Mouse (Mus musculus) cerebellum, adult 18-20 months (tissue): ENCODE measurements at regions not wholly inside any gene's neighbourhood (a gene's known extent, or its start where the extent isn't known, plus 50 kb on each side); places are given as distances from the start of the nearest gene placed in this dataset.
A peak's percentile ranks its signal among the peaks of the same experiment; 100 is the strongest.

Source experiments
- DNase-seq, 2 experiments: peaks; one replicate each; pipeline ENCODE4 v3.0.0; 2021

- no peak for DNase-seq
Observed at GRCm38 (mm10) chr1:57201274-57201673, 176.1 kb upstream of the 1700066M21Rik start.

GRCm38 (mm10) chr1:57204331-57204730 is 173.1 kb upstream of the 1700066M21Rik start:
- no peak for DNase-seq

DNA sequence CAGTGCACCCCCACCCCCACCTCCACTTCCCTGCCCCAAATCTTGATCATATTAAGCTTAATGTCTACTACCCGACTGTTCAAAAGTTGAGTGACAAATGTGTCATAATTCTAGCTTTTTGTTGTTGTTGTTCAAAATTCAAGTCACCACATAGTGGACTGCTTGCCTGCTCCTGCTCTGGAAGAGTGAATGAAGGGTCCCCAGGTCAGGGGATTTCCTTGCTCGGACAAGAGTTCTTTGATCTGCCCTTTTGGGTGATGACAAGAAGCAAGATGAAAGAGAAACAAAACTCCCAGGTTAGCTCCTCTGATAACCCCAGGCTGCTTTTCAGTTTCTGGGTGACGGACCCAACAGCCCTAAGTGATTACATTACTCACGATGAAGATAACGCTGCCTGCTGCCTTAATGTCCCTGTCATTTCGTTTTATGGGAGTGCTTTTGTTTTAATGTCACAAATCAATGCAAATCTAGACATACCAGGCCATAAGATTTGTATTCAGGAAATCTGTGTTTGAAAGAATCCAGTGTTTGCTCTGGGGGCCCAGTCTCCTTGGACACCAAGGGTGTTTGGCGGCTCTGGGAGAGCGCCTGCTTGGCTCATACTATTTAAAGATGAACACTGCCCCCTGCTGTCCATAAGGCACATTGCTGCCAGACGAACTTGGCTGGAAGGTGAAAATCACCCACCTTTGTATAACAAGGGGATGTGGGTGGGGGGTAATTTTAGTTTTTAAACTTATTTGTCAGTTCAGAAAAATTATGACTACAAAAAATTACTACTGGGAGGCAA is 172.0 kb upstream of the 1700066M21Rik start:
- peak; percentile 53 to 63 for DNase-seq

GRCm38 (mm10) chr1:57206496-57206895 is 170.9 kb upstream of the 1700066M21Rik start:
- DNase-seq = no peak

- DNase-seq = no peak
Observed at GRCm38 (mm10) chr1:57206944-57207343, 170.5 kb upstream of the 1700066M21Rik start.

- no peak for DNase-seq
Observed at GRCm38 (mm10) chr1:57208415-57208814, 169.0 kb upstream of the 1700066M21Rik start.

- no peak for DNase-seq
Observed at GRCm38 (mm10) chr1:57209281-57209680, 168.1 kb upstream of the 1700066M21Rik start.

GRCm38 (mm10) chr1:57211046-57211445 is 166.4 kb upstream of the 1700066M21Rik start:
- DNase-seq = no peak

DNA sequence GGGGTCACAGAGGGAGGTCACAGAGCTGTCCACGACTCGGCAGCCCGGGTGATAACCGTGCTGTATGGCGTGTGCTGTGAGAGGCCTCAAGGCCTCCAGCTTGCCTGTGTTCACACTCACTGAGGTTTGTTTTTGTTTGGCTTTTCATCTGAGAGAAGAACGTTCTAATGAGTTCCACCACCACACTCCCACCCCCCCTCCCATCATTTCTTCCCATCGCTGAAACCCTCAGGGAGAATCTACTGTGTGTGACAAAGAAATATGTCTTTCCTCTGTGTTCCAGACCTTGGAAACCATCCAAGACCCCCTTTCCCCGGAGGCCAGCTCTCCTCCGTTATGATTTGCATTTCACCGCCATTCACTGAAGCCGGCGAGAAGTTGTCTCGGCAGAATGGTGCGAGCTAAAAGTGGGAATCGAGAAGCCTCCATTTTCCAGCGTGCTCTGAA is 164.0 kb upstream of the 1700066M21Rik start:
- DNase-seq = no peak

- no peak for DNase-seq
Observed at GRCm38 (mm10) chr1:57214266-57214665, 163.2 kb upstream of the 1700066M21Rik start.

- no peak for DNase-seq
Observed at GRCm38 (mm10) chr1:57217656-57218055, 159.8 kb upstream of the 1700066M21Rik start.

DNA sequence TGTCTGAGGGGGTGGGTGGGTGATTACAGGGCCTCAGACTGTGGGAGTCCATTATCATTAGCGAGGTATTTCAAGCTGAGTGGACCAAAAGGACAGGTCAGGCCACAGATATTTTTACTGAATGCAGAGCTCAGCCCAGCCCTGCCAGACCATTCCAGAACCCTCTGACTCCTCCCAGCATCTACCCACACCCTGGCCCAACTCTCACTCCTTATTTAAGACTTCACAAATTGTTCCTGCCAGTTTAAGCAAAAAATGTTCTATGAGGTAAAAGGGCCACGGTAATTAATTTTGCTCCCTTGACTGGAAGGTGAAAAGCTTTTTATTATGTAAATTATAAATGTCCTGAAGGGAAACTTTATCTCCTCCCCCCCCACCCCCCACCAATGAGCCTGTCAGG is 159.3 kb upstream of the 1700066M21Rik start:
- no peak for DNase-seq

GRCm38 (mm10) chr1:57218616-57219015 is 158.8 kb upstream of the 1700066M21Rik start:
- DNase-seq = no peak

DNA sequence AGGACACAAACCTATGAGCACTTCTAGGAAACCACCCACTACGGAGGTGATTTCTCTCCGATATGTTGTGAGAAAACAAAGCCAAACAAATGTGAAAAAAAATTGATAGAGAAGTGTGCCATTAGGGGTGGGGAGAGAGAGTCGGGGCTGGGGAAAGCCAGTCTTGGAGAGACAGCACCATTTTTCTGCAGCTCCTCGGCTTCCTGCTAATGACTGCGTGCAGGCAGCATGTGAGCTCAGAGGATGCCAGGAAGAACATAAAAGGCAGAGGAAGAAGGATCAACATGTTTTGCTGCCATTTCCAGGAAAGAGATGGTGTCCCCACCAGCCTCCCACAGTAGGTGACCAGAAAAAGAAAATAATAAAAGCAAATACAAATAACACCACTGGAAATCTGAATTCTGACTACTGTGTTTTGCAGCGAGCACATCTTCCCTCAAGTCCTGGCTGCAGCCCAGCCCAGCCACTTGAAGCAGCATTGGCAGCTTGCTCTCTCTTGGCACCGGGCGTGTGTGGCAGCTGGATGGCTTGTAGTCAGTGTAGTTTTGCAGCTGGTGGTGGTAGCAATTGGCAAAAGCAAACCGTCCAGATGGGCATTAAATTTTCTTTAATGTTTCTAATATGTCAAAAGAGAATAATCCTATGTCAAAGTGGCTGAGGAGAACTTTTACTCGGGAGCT is 152.9 kb upstream of the 1700066M21Rik start:
- DNase-seq = peak; percentile 23 to 24

DNA sequence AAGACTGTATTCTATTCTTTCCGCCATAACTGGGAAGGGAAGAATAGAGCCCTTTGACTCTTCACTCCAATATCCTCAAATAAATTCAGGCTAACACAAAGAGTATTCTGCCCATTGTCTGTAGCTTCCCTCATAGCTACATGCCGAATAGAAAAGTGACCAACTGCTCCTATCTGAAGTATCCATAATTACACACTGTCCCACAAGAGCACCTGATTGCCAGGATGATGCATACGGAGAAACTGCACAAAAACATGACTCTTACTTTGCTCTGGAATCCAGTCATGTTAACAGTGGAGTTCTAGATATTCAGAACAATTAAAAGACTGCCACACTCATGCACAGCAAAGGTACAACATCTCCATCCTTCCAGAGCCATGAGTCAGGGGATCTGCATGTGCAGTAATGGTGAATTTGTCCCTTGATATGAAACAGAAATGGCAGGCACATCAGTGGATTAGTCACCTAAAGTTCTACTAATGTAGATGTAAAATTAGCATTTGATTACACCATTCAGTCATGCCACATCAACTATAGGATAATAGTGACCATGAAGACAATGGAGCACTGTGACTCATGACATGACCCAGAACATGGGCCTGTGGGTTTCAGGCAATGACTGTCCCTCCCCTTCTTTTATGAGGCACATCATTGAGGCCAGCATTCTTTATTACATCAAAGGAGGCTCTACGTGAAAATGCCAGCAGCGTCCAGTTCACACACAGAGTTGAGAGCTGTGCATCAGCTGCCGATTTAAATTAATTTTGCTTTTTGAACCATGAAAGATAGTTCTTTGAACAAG is 133.6 kb upstream of the 1700066M21Rik start:
- no peak for DNase-seq

DNA sequence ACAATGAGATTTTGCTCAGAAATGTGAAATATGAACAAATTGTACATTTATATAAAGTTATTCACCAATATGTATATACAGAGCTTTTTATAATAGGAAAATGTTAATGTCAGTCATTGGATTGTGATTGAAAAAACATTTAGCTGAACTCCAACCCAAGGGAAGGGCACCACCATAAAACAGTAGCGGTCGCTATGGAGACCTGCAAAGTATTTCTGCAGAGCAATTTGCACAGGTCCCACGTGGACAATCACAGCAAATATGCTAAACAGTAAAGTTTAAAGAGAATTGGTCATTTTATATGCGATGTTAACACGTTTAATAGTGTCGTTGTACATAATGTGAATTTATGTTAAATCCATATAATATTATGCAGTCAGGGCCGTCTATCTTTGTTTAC is 117.8 kb upstream of the 1700066M21Rik start:
- no peak for DNase-seq

GRCm38 (mm10) chr1:57265012-57265760 is 112.2 kb upstream of the 1700066M21Rik start:
- no peak for DNase-seq

GRCm38 (mm10) chr1:57266695-57267094 is 110.7 kb upstream of the 1700066M21Rik start:
- DNase-seq = peak in 1 of 2 experiments; percentile 4

DNA sequence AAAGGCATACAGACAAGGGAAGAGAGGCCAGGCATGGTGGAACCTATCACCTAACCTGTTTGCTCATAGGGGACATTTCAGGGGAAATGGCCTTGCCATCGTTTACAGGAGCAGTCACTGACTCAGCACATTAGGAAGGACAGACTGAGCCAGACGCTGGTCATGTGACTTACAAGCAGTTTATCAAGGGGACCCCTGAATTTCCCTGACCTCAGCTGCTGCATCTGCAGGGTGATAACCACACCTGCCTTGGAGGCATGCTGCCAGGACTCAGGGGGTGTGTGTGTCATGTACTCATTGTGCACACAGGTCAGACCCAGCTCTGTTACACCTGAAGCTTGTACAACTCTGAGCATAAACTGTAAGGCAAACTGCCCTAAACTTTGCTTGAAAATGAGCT is 109.6 kb upstream of the 1700066M21Rik start:
- no peak for DNase-seq

DNA sequence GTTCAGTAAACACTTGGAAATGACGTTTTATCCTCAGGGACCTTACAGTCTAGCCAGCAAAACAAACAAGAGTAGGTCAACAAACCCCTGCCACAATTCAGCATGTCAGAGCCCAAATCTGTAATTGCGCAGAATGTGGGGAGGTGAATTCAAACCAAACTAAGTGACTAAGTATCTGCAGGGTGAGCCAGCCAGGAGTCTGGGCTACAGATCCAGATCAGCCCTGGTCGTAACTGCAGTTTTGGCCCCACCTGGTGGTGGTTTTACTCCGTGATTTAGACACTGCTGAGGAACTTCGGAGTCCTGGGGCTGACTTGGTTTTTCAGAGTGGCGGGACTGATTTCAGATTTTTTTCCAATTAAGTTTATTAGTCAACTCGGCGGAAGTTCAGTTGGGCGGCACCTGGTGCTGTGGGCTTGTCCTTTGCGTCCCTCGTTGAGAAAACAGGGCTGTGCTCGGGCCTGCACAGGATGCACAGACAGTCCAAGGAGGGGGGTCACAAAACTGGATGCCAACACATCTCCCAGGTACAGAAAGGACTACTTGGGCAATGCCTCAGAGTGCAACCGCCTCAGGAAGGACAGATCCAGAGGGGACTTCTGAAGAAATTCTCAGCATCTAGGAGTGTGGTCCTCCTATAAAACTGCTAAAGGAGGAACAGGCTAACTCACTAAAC is 107.6 kb upstream of the 1700066M21Rik start:
- DNase-seq = peak; percentile 39 to 41

- no peak for DNase-seq
Observed at GRCm38 (mm10) chr1:57272593-57272992, 104.8 kb upstream of the 1700066M21Rik start.

GRCm38 (mm10) chr1:57281549-57281948 is 95.9 kb upstream of the 1700066M21Rik start:
- DNase-seq = no peak
